Mouse (Mus musculus): ENCODE measurements around the gene Pip4k2b. TPM values are rescaled to one million over a fixed set of nuclear protein-coding genes. Genes with fewer than 3 reads are reported as not detected.
"Not testable (repeated sequence)": the region's sequence is repeated elsewhere in the genome, so short reads cannot be mapped to it uniquely, and the experiment has no call there.

The Pip4k2b gene
- polyA plus RNA-seq, 1 experiment from 2014 or later = 1.3 TPM

DNA sequence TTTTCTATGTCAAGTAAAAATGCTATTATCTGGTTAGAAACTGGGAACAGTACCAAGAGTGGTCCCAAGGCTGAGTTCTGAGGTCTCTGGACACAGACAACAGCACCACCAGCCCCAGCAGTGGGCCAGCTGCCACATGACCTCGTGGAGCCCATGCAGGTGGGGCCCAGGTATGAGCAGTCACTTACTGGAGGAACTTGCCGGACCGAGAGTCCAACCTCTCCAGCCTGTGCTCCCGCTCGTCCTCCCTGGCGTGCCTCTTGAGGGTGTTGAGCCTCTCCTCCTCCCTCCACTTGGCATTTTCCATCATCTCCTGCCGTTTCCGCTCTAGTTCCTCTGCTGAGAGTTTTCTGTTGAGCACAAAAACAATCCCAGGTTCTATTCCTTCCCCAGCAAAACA is 3.3 kb upstream of the Pip4k2b start:
- Histone ChIP-seq H3K4me1 (replicated peaks) (peaks cover 11% of the 10 kb centered on the region), H3K9me3 (replicated peaks) (0 out of 2 replicates have a peak, but pooled peaks cover 4% of the 10 kb centered on the region), H3K27ac (ENCODE audit: poor library complexity, severe bottlenecking) (no peak overlapping the region), H3K27me3 (replicated peaks) (no peaks in the 10 kb centered on the region), H3K36me3 (peaks cover 63% of the 10 kb centered on the region), H3K4me3 (no peak overlapping the region), H3K4me2 (no peak overlapping the region), H3K9ac (no peak overlapping the region)
- ATAC-seq (ENCODE audit: insufficient number of reproducible peaks, low FRiP score) = no peak
- WGBS = 85% methylated on average over 8 of the region's 8 CpGs

- peaks cover 40% of the 10 kb centered on the region for H3K36me3 ChIP-seq
- no peaks in the 10 kb centered on the region for H3K9me3 ChIP-seq (replicated peaks)
- no peaks in the 10 kb centered on the region for H3K27me3 ChIP-seq (replicated peaks)
- H3K4me1 ChIP-seq (replicated peaks) = peaks cover 20% of the 10 kb centered on the region
- no peak for ATAC-seq (ENCODE audit: insufficient number of reproducible peaks, low FRiP score)
- 10% methylated on average over 13 of the region's 13 CpGs for WGBS
- peak overlapping the region; percentile 84; the same call in 1 of the 2 replicates for H3K27ac ChIP-seq (ENCODE audit: poor library complexity, severe bottlenecking)
- peak overlapping the region; percentile 81 for H3K4me2 ChIP-seq
- H3K4me3 ChIP-seq = peak overlapping the region; percentile 93
- no peak overlapping the region for H3K9ac ChIP-seq
Observed at GRCm38 (mm10) chr11:97745331-97745721, 822 bp upstream of the Pip4k2b start.

DNA sequence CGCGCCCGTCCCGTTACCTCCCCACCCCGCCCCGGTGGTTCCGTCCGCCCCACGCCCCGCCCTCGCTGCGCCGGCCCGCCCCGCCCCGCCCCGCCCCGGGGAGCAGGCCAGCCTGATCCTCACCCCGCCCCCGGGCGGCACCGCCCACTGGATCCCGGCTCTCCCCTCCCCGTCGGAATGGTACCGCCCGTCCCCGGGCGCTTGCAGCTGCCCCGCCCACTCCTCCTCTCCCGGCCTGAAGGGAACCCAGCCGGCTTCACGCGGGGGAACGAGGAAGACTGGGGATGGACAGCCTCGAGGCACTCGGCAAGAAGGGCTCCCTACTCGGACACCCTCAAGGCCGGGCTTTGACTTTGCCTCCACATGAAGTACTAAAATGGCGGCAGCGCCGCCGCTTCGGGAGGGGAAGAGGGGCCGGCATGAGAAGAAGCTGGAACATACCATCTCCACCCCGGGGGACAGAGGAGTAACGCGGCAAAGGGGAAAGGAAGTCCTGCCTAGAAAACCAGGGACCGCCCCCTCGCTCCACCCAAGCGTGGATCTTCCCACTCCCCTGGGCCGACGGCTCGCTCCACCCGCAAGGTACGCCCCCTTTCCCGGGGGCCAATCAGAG is 320 bp upstream of the Pip4k2b start:
- Histone ChIP-seq H3K36me3 (peaks cover 35% of the 10 kb centered on the region), H3K4me3 (peak overlapping the region; percentile 93), H3K9me3 (replicated peaks) (no peaks in the 10 kb centered on the region), H3K9ac (peak overlapping the region; percentile 88), H3K4me1 (replicated peaks) (peaks cover 25% of the 10 kb centered on the region), H3K27me3 (replicated peaks) (no peaks in the 10 kb centered on the region), H3K4me2 (peak overlapping the region; percentile 81), H3K27ac (ENCODE audit: poor library complexity, severe bottlenecking) (peak overlapping the region; percentile 84)
- under 1% methylated on average over 57 of the region's 57 CpGs for WGBS
- ATAC-seq (ENCODE audit: insufficient number of reproducible peaks, low FRiP score) = peak; percentile 95

DNA sequence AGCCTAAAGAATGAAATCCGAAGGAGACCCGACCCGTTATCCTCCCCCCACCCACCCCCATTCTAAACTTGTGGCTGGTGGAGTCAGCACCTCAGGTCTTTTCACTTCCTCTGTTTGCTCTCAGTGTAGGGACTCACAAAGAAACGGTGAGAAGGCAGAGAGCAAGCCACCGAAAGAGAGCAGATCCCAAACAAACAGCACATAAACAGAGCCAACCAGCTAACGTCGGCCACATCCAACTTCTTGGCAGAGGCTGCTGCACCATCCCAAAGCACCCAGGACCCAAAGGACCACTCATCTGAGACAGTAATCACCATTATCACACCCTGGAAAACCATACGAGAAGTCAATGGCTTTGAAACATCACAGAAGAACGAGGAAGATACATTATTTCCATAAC is 1.1 kb downstream of the Pip4k2b start:
- Histone ChIP-seq H3K4me1 (replicated peaks) (peaks cover 25% of the 10 kb centered on the region), H3K9me3 (replicated peaks) (no peaks in the 10 kb centered on the region), H3K4me3 (peak overlapping the region; percentile 93), H3K36me3 (peaks cover 24% of the 10 kb centered on the region), H3K4me2 (peak overlapping the region; percentile 81), H3K9ac (peak overlapping the region; percentile 88), H3K27me3 (replicated peaks) (no peaks in the 10 kb centered on the region), H3K27ac (ENCODE audit: poor library complexity, severe bottlenecking) (no peak overlapping the region)
- ATAC-seq (ENCODE audit: insufficient number of reproducible peaks, low FRiP score) = no peak
- WGBS = 38% methylated on average over 9 of the region's 9 CpGs

DNA sequence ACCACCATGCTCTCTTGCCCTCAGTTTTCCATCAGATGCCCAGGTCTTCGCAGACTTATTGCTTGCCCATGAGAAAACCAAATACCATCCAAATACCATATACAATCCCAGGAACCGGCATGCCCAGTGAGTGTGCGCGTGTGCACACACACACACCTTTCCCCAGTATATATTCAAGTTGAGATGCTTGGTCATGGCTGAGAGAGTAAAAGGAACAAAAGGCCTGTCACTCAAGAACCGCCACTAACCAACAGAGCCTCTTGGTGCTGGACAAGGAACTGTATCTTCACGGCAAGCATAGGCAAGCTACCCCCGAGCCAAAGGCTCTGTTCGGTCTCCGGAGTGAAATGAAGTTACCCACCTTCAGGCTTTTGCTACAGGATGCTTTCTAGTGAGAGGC is 1.9 kb downstream of the Pip4k2b start:
- H3K4me3 ChIP-seq = peak overlapping the region; percentile 93
- no peak for ATAC-seq (ENCODE audit: insufficient number of reproducible peaks, low FRiP score)

DNA sequence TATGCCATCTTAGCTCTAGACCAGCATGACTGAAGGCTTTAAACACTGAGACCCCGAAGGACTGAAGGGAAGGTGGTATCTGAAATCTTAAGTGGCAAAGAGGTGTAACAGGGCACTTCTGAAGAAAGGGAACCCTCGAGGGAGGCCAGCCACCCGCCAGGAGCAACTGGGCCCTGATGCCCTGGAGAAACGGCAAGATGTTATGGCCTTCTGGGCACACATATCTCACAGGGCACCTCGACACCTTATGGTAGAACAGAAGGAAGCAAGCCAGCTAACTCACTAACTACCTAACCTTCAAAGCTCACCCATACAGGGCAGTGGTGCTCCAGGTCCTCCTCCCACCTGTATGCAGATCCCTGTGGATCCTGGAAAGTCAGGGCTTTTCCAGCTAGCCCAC is 2.3 kb downstream of the Pip4k2b start:
- H3K9me3 ChIP-seq (replicated peaks) = no peaks in the 10 kb centered on the region
- no peaks in the 10 kb centered on the region for H3K27me3 ChIP-seq (replicated peaks)
- no peak for ATAC-seq (ENCODE audit: insufficient number of reproducible peaks, low FRiP score)
- 85% methylated on average over 5 of the region's 5 CpGs for WGBS
- no peak overlapping the region for H3K9ac ChIP-seq
- no peak overlapping the region for H3K4me3 ChIP-seq
- peaks cover 11% of the 10 kb centered on the region for H3K36me3 ChIP-seq
- H3K4me1 ChIP-seq (replicated peaks) = peaks cover 25% of the 10 kb centered on the region
- no peak overlapping the region for H3K4me2 ChIP-seq
- H3K27ac ChIP-seq (ENCODE audit: poor library complexity, severe bottlenecking) = no peak overlapping the region

More for the DNA sequence above, 1.9 kb downstream of the Pip4k2b start:
- Histone ChIP-seq H3K4me1 (replicated peaks) (peaks cover 25% of the 10 kb centered on the region), H3K27me3 (replicated peaks) (no peaks in the 10 kb centered on the region), H3K27ac (ENCODE audit: poor library complexity, severe bottlenecking) (no peak overlapping the region), H3K36me3 (peaks cover 16% of the 10 kb centered on the region), H3K9me3 (replicated peaks) (no peaks in the 10 kb centered on the region), H3K9ac (no peak overlapping the region), H3K4me2 (peak overlapping the region; percentile 81)
- 85% methylated on average over 9 of the region's 9 CpGs for WGBS

DNA sequence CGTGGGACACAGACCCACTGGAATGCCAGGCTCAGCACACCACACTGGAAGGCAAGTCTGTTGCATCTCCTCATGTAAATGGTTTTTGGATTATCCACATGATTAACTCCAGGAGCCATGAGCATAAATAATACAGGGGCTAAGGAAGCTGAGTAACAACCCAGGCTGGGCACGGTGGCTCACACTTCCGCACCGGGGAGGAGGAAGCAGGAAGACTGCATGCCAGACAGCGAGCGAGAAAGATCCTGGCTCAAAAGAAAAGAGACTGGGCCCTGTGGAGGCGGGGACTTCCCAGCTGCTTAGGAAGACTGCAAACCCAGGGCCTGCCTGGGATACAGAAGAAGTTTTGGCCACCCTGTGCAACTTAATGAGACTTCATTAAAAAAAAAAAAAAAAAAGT is 4.3 kb downstream of the Pip4k2b start:
- Histone ChIP-seq H3K36me3 (no peaks in the 10 kb centered on the region), H3K4me3 (no peak overlapping the region), H3K27me3 (replicated peaks) (no peaks in the 10 kb centered on the region), H3K9me3 (replicated peaks) (no peaks in the 10 kb centered on the region), H3K9ac (no peak overlapping the region), H3K4me2 (peak overlapping the region; percentile 11; the same call in 1 of the 2 replicates), H3K4me1 (replicated peaks) (peaks cover 25% of the 10 kb centered on the region), H3K27ac (ENCODE audit: poor library complexity, severe bottlenecking) (peak overlapping the region; percentile 22)
- 45% methylated on average over 7 of the region's 7 CpGs for WGBS
- no peak for ATAC-seq (ENCODE audit: insufficient number of reproducible peaks, low FRiP score)

DNA sequence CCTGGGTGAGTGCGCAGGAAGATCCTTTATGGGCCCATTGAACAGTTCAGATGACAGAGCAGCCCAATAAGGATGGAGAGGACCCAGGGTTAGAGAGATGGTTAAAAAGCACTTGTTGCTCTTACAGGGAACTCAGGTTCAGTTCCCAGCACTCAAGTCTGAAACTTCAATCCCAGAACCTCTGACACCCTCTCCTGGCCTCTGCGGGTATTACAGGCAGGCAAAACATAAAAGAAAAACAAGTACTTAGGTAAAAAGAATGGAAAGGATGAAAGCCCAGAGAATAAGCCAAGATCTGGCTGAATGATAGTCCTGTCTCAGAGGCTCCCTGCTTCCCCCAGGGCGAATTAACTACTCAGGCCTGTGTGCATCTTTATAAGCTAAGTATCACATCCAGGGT is 5.3 kb downstream of the Pip4k2b start:
- no peak overlapping the region for H3K4me3 ChIP-seq
- H3K9ac ChIP-seq = no peak overlapping the region
- no peak overlapping the region for H3K27ac ChIP-seq (ENCODE audit: poor library complexity, severe bottlenecking)
- no peaks in the 10 kb centered on the region for H3K27me3 ChIP-seq (replicated peaks)
- no peaks in the 10 kb centered on the region for H3K36me3 ChIP-seq
- H3K4me2 ChIP-seq = no peak overlapping the region
- WGBS = 78% methylated on average over 3 of the region's 3 CpGs
- no peaks in the 10 kb centered on the region for H3K9me3 ChIP-seq (replicated peaks)
- no peak for ATAC-seq (ENCODE audit: insufficient number of reproducible peaks, low FRiP score)
- H3K4me1 ChIP-seq (replicated peaks) = peaks cover 27% of the 10 kb centered on the region

DNA sequence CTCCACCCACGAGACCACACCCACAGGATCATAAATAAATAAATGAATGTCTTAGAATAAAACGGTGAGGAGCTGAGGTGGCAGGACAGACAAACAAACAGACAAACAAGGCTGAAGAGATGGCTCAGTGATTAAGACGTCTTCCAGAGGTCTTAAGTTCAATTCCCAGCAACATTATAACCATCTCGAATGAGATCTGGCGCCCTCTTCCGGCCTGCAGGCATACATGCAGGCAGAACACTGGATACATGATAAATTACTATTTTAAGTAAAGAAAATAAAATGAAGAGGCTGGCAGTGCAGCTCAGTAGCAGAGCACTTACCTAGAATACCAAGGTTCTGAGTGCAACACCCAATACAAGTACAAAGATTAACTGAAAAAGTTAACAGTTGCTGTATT is 5.8 kb downstream of the Pip4k2b start:
- Histone ChIP-seq H3K9ac (no peak overlapping the region), H3K27ac (ENCODE audit: poor library complexity, severe bottlenecking) (no peak overlapping the region), H3K9me3 (replicated peaks) (no peaks in the 10 kb centered on the region), H3K36me3 (no peaks in the 10 kb centered on the region), H3K27me3 (replicated peaks) (no peaks in the 10 kb centered on the region), H3K4me2 (no peak overlapping the region), H3K4me1 (replicated peaks) (peaks cover 29% of the 10 kb centered on the region), H3K4me3 (no peak overlapping the region)
- WGBS = 58% methylated on average over 6 of the region's 6 CpGs
- ATAC-seq (ENCODE audit: insufficient number of reproducible peaks, low FRiP score) = no peak

DNA sequence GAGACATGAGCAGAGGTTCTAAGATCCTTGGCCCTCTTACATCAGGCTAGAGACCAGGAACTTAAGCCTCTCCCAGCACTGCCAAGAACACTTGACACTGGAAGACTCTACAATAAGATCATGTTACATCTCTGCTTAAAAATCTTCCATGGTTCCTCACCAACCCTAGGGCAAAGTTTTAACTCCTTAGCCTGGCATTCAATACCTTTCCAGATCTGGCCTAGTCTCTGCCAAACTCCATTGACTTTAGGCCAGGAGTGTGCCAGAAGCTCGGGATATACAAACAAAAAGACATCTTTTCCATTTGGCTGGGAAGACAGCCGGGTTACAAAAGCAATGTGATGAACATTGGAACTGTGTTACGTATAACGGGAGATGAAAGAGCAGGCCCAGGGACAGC is 6.9 kb downstream of the Pip4k2b start:
- WGBS = 74% methylated on average over 4 of the region's 4 CpGs
- ATAC-seq (ENCODE audit: insufficient number of reproducible peaks, low FRiP score) = no peak
- no peaks in the 10 kb centered on the region for H3K9me3 ChIP-seq (replicated peaks)
- no peak overlapping the region for H3K9ac ChIP-seq
- no peak overlapping the region for H3K27ac ChIP-seq (ENCODE audit: poor library complexity, severe bottlenecking)
- H3K4me2 ChIP-seq = no peak overlapping the region
- H3K36me3 ChIP-seq = peaks cover under 1% of the 10 kb centered on the region; the same call in 1 of the 2 replicates
- H3K27me3 ChIP-seq (replicated peaks) = no peaks in the 10 kb centered on the region
- H3K4me3 ChIP-seq = no peak overlapping the region
- peaks cover 21% of the 10 kb centered on the region for H3K4me1 ChIP-seq (replicated peaks)

GRCm38 (mm10) chr11:97736645-97737044 is 7.9 kb downstream of the Pip4k2b start:
- Histone ChIP-seq H3K27me3 (replicated peaks) (no peaks in the 10 kb centered on the region), H3K4me3 (no peak overlapping the region), H3K36me3 (peaks cover 9% of the 10 kb centered on the region), H3K4me1 (replicated peaks) (peaks cover 19% of the 10 kb centered on the region), H3K4me2 (no peak overlapping the region), H3K9me3 (replicated peaks) (no peaks in the 10 kb centered on the region), H3K9ac (no peak overlapping the region), H3K27ac (ENCODE audit: poor library complexity, severe bottlenecking) (no peak overlapping the region)
- 80% methylated on average over 5 of the region's 5 CpGs for WGBS
- no peak for ATAC-seq (ENCODE audit: insufficient number of reproducible peaks, low FRiP score)

- not testable (repeated sequence) for H3K27ac ChIP-seq (ENCODE audit: poor library complexity, severe bottlenecking); ATAC-seq (ENCODE audit: insufficient number of reproducible peaks, low FRiP score); H3K4me2 ChIP-seq; H3K4me3 ChIP-seq; H3K27me3 ChIP-seq (replicated peaks); H3K4me1 ChIP-seq (replicated peaks); H3K9ac ChIP-seq; H3K9me3 ChIP-seq (replicated peaks)
- peaks cover 23% of the 10 kb centered on the region for H3K36me3 ChIP-seq
- 84% methylated on average over 5 of the region's 5 CpGs for WGBS
Observed at GRCm38 (mm10) chr11:97734810-97735209, 9.7 kb downstream of the Pip4k2b start.
